Mouse (Mus musculus): ENCODE measurements at regions not wholly inside any gene's neighbourhood (a gene's known extent, or its start where the extent isn't known, plus 50 kb on each side); places are given as distances from the start of the nearest gene placed in this dataset.

DNA sequence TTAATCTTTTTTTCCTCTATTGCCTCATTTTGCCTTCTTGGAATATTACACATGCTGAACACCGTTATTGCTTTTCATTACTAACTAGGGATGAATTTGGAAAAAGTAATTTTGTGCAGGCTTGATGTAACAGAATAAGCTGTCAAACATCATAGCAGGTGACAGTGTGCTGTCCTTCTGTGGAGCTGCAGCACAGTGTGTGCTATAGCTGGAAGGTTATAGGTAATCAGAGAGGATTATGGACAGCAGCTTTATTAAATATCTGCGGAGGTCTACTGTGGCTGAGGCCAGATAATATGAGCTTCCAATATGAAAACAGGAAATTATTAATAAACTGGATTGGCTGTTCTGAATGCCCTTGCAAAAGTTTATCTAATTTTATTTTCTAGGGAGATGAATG is 431.9 kb downstream of the Gm8797 start:
- TF ChIP-seq POLR2A (IDR thresholded peaks at IDR 0.05; ENCODE audit: low read depth, low read length): no peak
- no peak for TF ChIP-seq CTCF (IDR thresholded peaks at IDR 0.05; ENCODE audit: extremely low read depth, insufficient read depth, insufficient read length, insufficient replicate concordance)
